Mouse (Mus musculus) C2C12 (cell line): Measurements from ENCODE around the gene Mapk1ip1.

Experiments used
- CTCF ChIP-seq: IDR thresholded peaks from one replicate; pipeline ENCODE4 v1.5.1; 2011; ENCODE audit not compliant: control insufficient read depth, insufficient read depth, insufficient read length
- MAX ChIP-seq: IDR thresholded peaks from one replicate; pipeline ENCODE4 v1.6.1; 2011; ENCODE audit warnings: mild to moderate bottlenecking, control low read depth
- MYOD1 ChIP-seq: IDR thresholded peaks from one replicate; pipeline ENCODE4 v1.6.1; 2011; ENCODE audit warnings: low read depth; ENCODE audit not compliant: control insufficient read depth, insufficient read length
- USF1 ChIP-seq: IDR thresholded peaks from one replicate; pipeline ENCODE4 v1.6.1; 2011; ENCODE audit warnings: low read depth, mild to moderate bottlenecking, control low read depth, moderate library complexity

DNA sequence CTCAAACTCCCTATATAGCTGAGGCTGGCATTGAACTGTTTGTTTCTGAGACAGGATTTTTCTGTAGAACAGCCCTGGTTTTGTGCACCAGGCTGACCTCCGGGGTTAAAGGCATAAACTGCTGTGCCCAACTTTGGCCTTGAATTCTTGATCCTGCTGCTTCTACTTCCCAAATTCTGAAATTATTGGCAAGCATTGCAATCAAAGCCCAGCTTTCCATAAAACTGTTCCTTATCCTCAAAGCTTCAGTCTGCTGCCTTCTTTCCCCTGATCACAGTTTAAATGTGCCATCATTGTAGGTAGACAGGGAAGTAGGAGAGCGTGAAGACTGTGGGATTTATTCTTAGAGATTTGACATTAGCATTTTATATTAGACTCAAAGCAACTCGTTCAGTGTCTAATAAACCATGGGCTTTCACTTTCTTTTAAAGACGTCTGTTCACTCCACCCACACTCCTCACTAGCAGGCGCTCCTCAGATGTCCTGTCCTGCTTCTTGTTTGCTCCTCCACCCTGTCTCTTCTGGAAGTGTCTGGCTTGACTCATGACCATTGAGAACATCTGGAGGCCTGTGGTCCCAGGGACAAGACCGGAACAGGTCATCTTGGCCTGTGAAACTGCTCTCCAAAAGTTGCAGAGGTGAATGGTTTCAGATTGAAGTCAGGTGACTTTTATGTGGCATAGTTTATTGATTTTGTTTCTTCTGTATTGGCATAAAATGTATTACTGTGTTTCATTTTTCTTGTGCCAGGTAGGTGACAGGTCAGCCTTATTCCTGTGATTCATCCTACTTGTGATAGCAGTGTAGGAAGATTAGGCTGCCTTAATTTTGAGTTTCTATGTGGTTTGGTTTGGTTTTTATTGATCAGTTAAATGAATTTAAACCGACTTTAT lies 2.2 kb upstream of the Mapk1ip1 start:
- TF ChIP-seq CTCF: no peak
- no peak for TF ChIP-seq MYOD1
- TF ChIP-seq MAX: no peak
- no peak for TF ChIP-seq USF1
